Mouse (Mus musculus) monocyte, adult 2 months (primary cell): ENCODE measurements around the gene Fbl.
A peak's percentile ranks its signal among the peaks of the same experiment; 100 is the strongest.
"Not testable (repeated sequence)": the region's sequence is repeated elsewhere in the genome, so short reads cannot be mapped to it uniquely, and the experiment has no call there.

Source experiments
- DNase-seq, 2 experiments: peaks; one replicate each; pipeline ENCODE4 v3.0.0; 2022; ENCODE audit warnings: low spot score in 2 of 2, low read depth in 1 of 2

Fbl gene

GRCm38 (mm10) chr7:28191489-28191888 lies 22.0 kb downstream of the Fbl start:
- no peak for DNase-seq

GRCm38 (mm10) chr7:28191903-28192302 lies 22.4 kb downstream of the Fbl start:
- DNase-seq: no peak

DNA sequence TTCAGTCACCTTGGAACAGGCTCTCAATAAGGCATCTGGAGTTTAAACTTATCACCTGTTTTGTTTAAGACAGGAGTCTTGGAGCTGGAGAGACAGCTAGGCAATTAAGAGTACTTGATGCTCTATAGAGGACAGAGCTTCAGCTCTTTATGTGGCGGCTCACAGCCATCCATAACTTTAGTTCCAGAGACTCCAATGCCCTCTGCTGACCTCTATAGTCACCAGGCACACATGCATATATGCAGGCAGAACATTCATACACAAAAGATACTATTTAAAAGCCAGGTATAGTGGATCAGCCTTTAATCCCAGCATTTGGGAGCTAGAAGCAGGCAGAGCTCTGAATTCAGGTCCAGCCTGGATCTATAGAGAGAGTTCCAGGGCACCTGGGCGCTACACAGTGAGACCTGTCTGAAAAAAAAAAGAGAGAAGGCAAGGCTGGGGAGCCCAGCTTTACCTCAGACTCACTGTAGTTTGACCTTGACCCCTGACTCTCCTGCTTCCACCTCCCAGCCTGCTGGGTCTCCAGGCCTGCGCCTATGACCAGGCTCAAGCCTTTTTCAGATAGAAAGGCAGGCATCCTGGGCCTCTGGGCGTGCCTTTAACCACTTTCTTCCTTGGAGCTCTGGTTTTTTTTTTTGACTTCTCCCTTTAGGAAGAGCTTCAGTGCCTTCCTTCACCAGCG lies 26.0 kb downstream of the Fbl start:
- DNase-seq: no peak

DNA sequence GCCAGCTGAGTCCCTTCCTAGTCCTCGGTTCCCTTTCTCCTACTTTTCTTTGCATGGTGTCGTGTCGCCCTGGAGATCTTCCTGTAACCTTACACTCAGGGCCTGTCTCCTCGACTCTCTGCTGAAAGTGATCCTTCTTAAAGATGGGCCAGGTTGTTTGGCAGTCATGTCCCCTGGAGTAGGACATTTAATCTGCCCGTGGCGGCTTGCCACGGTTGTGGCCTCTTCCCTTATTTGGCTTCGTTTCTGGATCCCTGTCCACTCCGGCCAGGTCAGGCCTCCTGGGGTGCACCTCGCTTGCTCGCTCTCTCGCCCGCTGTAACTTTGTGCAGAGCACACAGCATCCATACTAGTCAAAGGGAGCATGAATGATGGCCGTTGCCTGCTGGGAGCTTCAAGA lies 27.0 kb downstream of the Fbl start:
- no peak for DNase-seq

GRCm38 (mm10) chr7:28199054-28199453 lies 29.5 kb downstream of the Fbl start:
- DNase-seq: no peak

DNA sequence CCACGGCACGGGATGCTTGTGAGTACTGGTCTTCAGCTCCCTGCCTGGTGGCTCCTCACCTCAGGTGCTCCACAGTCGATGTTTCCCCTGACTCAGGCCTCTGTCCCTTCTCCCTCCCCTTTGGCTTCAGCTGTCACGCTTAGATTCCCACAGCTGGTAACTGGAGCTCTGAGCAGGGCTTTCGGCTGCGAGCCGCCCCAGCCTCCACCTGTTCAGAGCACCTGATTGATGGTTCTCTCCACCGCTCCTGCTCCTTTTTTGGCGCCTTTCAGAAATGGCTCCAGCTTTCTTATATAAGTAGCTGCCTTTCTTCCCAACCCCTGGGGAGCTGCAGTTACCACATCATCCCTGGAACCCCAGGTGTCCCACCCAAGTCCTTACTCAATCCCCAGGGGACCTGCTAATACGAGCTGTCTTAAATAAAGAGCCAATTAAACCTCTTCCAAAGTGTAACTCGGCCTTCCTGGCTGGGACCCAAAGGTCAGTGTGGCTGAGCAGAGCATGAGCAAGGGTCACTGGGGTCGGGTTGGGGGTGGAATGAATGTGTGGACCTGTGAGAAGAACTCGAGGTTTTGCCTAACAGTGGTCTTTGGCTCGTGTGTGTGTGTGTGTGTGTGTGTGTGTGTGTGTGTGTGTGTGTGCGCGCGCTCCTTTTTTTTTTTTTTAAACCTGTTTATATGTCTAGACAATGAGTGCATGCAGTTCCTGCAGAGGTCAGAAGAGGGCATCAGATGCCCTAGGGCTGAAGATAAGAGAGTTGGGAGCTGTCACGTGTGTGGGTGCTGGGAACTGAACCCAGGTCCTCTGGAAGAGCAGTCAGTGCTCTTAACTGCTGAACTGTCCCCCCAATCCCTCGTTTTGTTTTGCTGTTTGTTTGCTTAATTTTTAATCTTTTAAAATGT lies 33.9 kb downstream of the Fbl start:
- no peak for DNase-seq

DNA sequence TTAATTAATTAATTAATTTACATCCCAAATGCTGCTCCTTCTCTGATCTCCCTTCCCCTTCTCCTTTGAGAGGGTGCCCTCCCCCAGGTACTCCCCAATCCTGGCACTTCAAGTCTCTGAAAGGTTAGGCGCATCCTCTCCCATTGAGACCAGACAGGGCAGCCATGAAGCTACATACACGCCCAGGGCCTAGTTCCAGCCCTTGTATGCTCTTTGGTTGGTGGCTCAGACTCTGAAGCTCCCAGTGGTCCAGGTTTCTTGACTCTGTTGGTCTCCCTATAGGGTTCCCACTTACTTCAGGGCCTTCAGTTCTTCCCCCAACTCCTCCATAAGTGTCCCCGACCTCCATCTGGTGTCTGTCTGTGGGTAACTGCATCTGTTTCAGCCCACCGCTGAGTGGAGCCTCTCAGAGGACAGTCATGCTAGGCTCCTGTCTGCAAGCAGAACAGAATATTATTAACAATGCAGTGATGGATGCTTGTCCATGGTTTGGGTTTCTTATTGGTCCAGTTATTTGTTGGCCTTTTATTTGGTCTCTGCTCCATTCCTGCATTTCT lies 36.6 kb downstream of the Fbl start:
- no peak for DNase-seq

DNA sequence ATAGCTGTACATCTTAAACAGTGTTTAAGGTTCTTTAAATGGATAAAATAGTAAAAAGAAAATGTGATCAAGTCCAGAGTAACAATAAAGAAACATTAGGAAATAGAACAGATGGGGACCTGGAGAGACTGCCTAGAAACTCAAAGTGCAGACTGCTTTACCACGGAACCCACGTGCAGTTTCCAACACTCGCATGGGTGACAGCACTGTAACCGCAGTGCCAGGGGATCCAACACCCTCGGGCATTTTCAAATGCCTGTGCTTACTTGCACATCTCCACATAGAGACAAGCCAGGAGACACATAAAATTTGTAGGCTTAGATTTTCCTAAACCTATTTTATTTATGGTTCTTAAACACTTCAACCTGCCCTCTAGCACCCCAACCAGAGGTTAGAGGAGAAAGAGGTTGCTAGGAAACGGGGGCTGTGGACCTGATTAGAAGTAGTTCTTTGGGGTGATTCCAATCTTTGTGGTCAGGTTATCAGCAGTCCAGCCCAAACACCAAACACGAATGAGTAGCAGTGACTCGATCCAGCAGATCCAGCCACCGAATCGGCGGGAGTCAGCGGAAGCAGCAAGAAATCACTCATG lies 39.0 kb downstream of the Fbl start:
- no peak for DNase-seq

DNA sequence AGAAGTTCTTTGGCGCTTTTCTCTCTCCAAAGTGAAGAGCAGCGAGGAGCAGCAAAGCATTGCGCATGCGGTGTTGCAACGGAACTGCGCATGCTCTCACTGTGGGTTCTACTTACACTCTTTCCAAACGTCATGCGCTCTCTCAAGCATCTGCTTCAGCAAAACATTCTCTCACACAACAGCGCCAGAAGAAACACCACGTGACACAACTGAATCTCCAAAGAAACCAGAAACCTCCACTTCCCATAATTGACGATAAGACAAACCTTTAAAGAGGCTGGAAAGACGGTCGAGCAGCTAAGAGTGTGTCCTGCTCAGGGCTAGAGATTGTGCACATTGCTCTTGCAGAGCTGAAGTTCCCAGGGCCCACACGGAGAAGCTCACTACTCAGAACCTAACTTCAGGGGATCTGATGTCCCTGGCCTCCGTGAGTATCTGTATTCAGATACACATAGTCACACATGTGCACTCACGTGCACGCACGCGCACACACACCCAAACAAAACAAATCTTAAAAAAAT lies 39.5 kb downstream of the Fbl start:
- peak in 1 of 2 experiments; percentile 26 for DNase-seq

DNA sequence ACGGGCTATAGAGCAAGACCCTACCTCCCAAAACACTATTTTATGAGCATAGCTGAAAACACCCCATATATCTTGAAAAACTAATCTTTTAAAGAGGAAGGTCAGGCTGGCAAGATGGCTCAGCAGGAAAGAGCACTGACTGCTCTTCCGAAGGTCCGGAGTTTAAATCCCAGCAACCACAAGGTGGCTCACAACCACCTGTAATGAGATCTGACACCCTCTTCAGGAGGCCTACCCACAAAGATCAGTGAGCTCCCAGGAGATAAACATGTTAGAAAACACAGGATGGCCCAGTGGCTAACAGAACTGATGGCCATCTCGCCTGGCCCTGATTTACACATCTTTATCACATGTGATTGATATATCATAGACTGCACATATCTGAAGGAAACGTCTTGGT lies 41.2 kb downstream of the Fbl start:
- DNase-seq: no peak

GRCm38 (mm10) chr7:28214142-28214541 lies 44.6 kb downstream of the Fbl start:
- peak; percentile 14 to 48 for DNase-seq

- not testable (repeated sequence) for DNase-seq
These were observed 46.4 kb downstream of the Fbl start for GRCm38 (mm10) chr7:28215950-28216349.

- DNase-seq: not testable (repeated sequence)
These were observed 48.3 kb downstream of the Fbl start for GRCm38 (mm10) chr7:28217811-28218210.

DNA sequence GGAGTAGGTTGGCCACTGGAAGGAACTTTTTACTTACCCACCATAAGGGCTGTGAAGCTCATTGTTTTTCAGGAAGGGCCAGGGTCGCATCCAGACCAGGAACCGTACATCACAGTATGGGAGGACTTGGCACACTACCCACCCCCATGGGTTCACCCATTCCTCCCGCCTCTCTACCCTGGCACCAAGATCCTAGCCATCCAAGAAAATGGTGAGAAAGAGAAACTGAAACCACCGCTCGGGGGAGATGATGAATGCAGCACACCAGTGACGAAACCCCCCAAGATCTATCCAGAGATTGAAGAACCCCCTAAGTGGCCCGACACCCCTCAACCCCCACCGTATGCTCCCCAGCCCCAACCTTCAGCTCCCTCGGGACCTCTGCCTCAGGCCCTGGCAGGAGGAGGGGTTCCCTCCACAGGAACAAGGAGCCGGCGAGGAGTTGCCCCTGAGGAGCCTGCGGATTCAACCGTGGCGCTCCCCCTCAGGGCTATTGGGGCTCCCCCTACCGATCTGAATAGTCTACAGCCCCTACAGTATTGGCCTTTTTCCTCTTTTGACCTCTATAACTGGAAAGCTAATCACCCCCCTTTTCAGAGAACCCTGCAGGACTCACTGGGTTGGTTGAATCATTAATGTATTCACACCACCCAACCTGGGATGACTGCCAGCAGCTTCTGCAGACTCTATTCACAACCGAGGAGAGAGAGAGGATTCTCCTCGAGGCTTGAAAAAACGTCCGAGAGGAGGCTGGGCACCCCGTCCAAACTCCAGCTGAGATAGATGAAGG lies 49.6 kb downstream of the Fbl start:
- DNase-seq: not testable (repeated sequence)

GRCm38 (mm10) chr7:28226836-28227235 lies 57.3 kb downstream of the Fbl start:
- not testable (repeated sequence) for DNase-seq

GRCm38 (mm10) chr7:28227421-28227820 lies 57.9 kb downstream of the Fbl start:
- not testable (repeated sequence) for DNase-seq
